Mouse (Mus musculus): ENCODE measurements around the gene Prdm10. TPM values are rescaled to one million over a fixed set of nuclear protein-coding genes. Genes with fewer than 3 reads are reported as not detected.

Gene Prdm10
- polyA plus RNA-seq (2016; fragmentation: Nextera tagmentation; extraction: Ambion mirVana) = 10.1 and 10.2 TPM in 2 replicates

DNA sequence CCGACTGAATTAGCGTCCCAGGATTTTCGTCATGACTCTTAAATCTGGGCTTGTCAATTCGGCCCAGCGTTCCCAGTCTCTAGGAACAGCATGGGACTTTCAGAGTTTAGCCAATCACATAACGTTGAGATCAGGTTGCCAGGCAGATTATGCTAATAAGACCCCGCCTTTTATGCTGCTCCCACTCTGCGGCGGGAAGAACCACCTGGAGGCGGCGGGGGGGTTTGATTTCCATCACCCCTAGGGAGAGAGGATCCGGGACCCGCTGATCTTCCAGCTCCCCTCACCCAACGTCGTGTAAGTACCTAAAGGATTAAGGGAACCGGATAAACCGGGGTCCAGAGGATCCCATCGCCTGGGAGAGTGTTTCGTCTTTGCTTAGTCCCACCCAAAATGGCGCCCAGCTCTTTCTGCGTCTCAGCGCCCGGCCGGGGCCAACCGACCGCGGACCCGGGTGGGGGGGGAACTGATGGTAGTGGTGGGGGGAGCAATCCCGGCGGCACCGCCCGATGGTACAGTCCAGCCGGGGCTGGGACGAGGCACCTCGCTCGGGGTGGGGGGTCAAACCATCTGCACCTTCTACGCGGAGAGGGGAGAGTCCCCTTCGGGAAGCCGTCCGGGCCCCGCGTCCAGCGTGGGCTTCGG lies at the start of gene Prdm10:
TSS of gene Prdm10 (plus strand) at position 173 of the 645 bp plus-strand sequence.
- Histone ChIP-seq H3K27ac (replicated peaks) (peak within 1 kb of the TSS; percentile 100), H3K4me1 (peaks cover 26% of the 10 kb centered on the region), H3K27me3 (no peaks in the 10 kb centered on the region), H3K9ac (replicated peaks) (peak within 1 kb of the TSS; percentile 100), H3K9me3 (no peaks in the 10 kb centered on the region), H3K4me3 (peak within 1 kb of the TSS; percentile 92), H3K36me3 (no peaks in the 10 kb centered on the region), H3K4me2 (replicated peaks) (peak within 1 kb of the TSS; percentile 71)
- peak; percentile 92 for ATAC-seq (ENCODE audit: low FRiP score, low read depth)
- WGBS = under 1% methylated on average over 34 of the region's 45 CpGs

DNA sequence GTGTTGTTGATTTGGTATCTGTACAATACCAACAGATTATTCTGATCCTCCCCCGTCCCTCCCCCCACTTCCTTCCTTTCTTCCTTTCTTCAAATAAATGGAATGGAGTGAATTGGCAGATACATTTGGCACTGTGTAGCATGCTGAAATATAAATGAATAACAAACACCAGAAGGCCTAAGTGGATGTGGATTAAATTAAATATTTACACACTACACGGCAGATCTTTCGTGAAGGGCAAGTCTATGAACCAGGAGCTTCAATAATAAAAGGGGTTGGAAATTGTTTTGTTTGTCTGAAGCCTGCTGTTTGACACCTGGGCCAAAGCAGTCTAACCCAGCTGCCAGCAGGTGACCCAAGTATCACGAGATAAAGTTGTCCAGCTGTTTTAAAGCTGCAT lies 45.3 kb upstream of the Prdm10 start:
- peaks cover 7% of the 10 kb centered on the region; the same call in 1 of the 2 replicates for H3K4me1 ChIP-seq
- H3K27ac ChIP-seq (replicated peaks) = no peak overlapping the region
- ATAC-seq (ENCODE audit: low FRiP score, low read depth) = no peak
- no peak overlapping the region for H3K4me2 ChIP-seq (replicated peaks)
- H3K4me3 ChIP-seq = no peak overlapping the region
- no peak overlapping the region for H3K9ac ChIP-seq (replicated peaks)
- H3K9me3 ChIP-seq = no peaks in the 10 kb centered on the region
- 75% methylated on average over 4 of the region's 4 CpGs for WGBS
- H3K36me3 ChIP-seq = no peaks in the 10 kb centered on the region
- no peaks in the 10 kb centered on the region for H3K27me3 ChIP-seq

DNA sequence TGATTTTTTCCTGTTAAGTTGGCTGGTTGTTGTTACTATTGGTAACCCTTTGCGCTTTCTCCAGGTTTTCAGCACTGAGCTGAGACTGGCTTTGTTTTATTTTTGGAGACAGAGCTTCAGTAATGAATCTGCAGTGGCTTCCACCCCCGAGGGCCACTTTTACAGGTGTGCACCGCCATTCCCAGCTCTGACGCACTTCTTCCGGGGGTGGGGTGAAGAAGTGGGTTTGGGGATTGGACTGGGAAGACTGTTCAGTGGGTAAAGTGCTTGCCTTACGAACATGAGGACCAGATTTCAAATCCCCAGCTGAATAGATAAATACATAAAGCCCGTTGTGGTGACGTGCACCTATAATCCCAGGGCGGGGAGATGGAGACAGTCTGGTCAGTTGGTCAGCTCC lies 44.8 kb upstream of the Prdm10 start:
- Histone ChIP-seq H3K9me3 (no peaks in the 10 kb centered on the region), H3K9ac (replicated peaks) (no peak overlapping the region), H3K4me2 (replicated peaks) (no peak overlapping the region), H3K4me3 (no peak overlapping the region), H3K4me1 (peaks cover 7% of the 10 kb centered on the region; the same call in 1 of the 2 replicates), H3K27ac (replicated peaks) (no peak overlapping the region), H3K36me3 (no peaks in the 10 kb centered on the region), H3K27me3 (no peaks in the 10 kb centered on the region)
- no peak for ATAC-seq (ENCODE audit: low FRiP score, low read depth)
- 84% methylated on average over 9 of the region's 9 CpGs for WGBS

DNA sequence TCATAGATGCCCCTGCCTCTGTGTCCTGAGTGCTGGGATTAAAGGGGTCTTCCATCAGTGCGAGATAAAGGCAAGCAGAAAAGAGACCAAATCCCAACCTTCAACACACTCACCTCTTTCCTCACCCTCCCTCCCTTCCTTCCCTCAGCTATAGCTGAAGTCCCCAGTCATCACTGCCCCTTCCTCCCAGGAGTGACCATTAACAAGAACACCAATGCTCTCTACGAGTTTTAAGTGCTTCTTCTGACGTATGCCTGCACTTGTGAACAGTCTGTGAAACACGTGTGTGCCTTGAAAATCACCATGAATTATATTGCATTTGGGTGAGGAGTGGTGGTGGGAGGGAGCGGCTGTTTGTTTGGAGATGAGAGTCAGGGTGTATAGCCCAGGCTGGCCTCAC lies 44.3 kb upstream of the Prdm10 start:
- WGBS = 78% methylated on average over 5 of the region's 5 CpGs
- Histone ChIP-seq H3K27me3 (no peaks in the 10 kb centered on the region), H3K4me3 (no peak overlapping the region), H3K9me3 (no peaks in the 10 kb centered on the region), H3K4me2 (replicated peaks) (no peak overlapping the region), H3K27ac (replicated peaks) (no peak overlapping the region), H3K36me3 (no peaks in the 10 kb centered on the region), H3K4me1 (peaks cover 7% of the 10 kb centered on the region; the same call in 1 of the 2 replicates), H3K9ac (replicated peaks) (no peak overlapping the region)
- ATAC-seq (ENCODE audit: low FRiP score, low read depth) = no peak

DNA sequence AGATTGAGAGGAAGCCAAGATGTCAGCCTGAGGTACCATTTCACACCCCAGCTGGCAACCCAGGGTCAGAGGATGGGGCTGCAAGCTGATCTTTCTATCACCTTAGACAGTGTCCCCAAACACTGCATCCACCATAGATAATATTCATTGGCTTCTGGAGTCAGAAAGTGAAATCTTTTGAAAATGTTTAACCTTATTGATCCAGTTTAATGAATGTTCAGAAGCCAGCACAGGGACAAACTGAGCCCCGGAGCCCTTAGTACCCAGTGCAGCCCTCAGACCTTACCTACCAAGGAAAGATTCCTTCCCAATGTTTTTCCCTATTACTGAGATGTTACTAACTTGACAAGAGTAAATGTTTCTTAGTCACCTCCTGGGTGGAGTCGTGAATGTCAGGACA lies 41.8 kb upstream of the Prdm10 start:
- no peak for ATAC-seq (ENCODE audit: low FRiP score, low read depth)

DNA sequence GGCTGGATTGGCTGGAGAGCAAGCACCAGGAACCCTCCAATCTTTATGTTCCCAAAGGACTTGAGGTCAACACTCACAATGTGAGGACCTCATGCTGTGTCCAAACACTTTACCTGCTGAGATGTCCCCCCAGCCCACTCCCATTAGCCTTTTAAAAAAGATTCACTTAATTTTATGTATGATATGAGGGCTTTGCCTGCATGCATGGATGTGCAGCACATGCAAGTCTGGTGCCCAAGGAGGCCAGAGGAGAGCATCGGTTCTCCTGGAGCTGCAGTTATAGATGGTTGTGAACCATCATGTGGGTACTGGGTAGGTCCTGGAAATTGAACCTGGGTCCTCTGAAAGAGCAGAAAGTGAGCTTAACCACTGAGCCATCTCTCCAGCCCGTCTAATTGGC lies 40.8 kb upstream of the Prdm10 start:
- no peak overlapping the region for H3K4me3 ChIP-seq
- no peaks in the 10 kb centered on the region for H3K4me1 ChIP-seq
- H3K36me3 ChIP-seq = no peaks in the 10 kb centered on the region
- no peak for ATAC-seq (ENCODE audit: low FRiP score, low read depth)
- no peak overlapping the region for H3K4me2 ChIP-seq (replicated peaks)
- H3K27ac ChIP-seq (replicated peaks) = no peak overlapping the region
- H3K27me3 ChIP-seq = no peaks in the 10 kb centered on the region
- H3K9me3 ChIP-seq = no peaks in the 10 kb centered on the region
- WGBS = 83% methylated on average over 2 of the region's 2 CpGs
- H3K9ac ChIP-seq (replicated peaks) = no peak overlapping the region

More for the DNA sequence above, 41.8 kb upstream of the Prdm10 start:
- Histone ChIP-seq H3K27me3 (no peaks in the 10 kb centered on the region), H3K36me3 (no peaks in the 10 kb centered on the region), H3K9ac (replicated peaks) (no peak overlapping the region), H3K27ac (replicated peaks) (no peak overlapping the region), H3K4me2 (replicated peaks) (no peak overlapping the region), H3K4me3 (no peak overlapping the region), H3K4me1 (no peaks in the 10 kb centered on the region), H3K9me3 (no peaks in the 10 kb centered on the region)
- WGBS = 90% methylated on average over 2 of the region's 2 CpGs

DNA sequence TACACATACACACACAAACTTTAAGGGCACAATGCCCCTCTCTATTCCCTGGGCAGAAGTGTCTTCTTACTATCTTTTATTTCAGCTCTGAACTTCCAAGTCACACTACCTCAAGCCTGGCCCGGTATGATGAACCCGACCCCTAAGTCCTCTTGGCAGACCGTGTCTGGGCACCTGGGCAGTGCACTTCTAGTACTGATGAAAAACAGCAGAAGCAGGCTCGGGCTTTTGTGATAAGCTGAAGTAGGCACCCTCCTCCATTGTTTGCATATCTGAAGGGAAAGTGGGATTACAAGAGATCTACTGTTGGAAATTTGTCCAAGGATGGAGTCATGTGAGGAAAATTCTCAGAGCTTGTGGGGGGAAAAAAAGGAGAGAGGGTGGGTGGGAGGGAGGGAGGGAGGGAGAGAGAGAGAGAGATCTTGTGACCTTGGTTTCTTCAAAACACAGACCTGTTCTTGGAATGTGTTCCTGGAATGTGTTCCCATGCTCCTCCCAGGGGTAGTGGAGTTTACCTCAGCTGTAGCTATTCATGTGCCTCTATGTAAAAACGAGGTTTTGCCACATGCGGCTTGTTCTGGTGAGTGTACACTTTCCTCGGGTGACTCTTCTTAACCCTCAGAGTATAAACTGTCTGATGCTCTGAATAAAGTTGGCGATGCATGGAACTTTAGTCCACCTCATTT lies 39.7 kb upstream of the Prdm10 start:
- WGBS = 83% methylated on average over 8 of the region's 8 CpGs
- Histone ChIP-seq H3K4me1 (no peaks in the 10 kb centered on the region), H3K4me3 (no peak overlapping the region), H3K9me3 (no peaks in the 10 kb centered on the region), H3K4me2 (replicated peaks) (no peak overlapping the region), H3K27ac (replicated peaks) (no peak overlapping the region), H3K9ac (replicated peaks) (no peak overlapping the region), H3K36me3 (no peaks in the 10 kb centered on the region), H3K27me3 (no peaks in the 10 kb centered on the region)
- no peak for ATAC-seq (ENCODE audit: low FRiP score, low read depth)

DNA sequence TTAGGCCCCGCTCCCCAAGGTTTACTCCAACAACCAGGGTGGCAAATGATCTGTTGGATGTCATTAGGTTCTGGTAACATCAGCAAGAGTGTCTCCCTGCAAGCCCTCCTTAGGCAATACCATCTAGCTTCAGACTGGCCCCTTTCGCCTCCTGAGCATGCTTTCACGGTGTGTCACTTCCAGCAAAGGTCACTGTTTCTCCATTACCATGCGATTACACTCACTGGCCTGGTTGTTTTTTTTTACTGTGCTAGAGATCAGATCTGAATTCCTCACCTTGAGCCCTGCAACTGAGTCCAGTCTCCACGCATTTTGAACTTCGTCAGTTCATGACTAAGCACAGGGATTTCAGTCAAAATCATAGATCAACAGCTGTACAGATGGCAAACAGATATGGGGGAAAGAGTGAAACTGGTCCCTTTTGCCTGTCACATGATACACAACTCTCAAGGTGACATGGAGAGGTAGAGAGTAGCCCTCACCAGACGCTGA lies 39.1 kb upstream of the Prdm10 start:
- H3K36me3 ChIP-seq = no peaks in the 10 kb centered on the region
- H3K9me3 ChIP-seq = no peaks in the 10 kb centered on the region
- no peak overlapping the region for H3K4me2 ChIP-seq (replicated peaks)
- ATAC-seq (ENCODE audit: low FRiP score, low read depth) = no peak
- 87% methylated on average over 7 of the region's 7 CpGs for WGBS
- no peaks in the 10 kb centered on the region for H3K4me1 ChIP-seq
- H3K27me3 ChIP-seq = no peaks in the 10 kb centered on the region
- no peak overlapping the region for H3K9ac ChIP-seq (replicated peaks)
- no peak overlapping the region for H3K27ac ChIP-seq (replicated peaks)
- H3K4me3 ChIP-seq = no peak overlapping the region

DNA sequence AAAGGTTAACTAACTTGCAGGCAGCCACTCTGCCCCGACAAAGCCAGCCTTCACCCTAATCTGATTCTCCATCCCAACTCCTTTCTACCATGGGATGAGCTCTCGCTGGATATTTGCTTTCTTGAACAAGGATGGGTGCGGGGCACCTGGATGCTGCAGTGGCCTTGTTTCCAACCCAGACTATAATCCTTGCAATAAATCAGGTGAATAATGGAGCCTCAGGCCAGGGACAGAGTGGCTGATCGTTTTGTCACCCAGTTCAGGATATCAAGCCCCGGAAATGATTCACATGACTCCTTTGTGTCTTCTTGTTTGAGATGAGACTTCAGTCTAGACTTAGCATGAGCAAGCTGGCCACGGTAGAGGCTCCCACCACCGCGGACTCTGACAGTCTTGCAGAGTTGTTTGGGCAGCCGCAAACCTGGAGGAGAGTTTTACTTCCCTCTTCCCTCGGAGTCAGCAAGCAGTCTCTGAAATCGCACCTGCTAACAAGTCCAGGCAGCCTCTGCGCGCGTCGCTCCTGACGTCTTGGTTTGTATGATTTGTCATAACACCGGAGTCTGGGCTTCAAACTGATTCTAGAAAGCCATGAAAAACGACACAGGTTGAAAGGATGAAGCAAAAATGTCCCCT lies 36.9 kb upstream of the Prdm10 start:
- H3K4me3 ChIP-seq = no peak overlapping the region
- H3K27ac ChIP-seq (replicated peaks) = no peak overlapping the region
- no peaks in the 10 kb centered on the region for H3K36me3 ChIP-seq
- H3K4me1 ChIP-seq = no peaks in the 10 kb centered on the region
- H3K9ac ChIP-seq (replicated peaks) = no peak overlapping the region
- 82% methylated on average over 18 of the region's 18 CpGs for WGBS
- H3K4me2 ChIP-seq (replicated peaks) = no peak overlapping the region
- H3K9me3 ChIP-seq = no peaks in the 10 kb centered on the region
- ATAC-seq (ENCODE audit: low FRiP score, low read depth) = no peak
- H3K27me3 ChIP-seq = no peaks in the 10 kb centered on the region

DNA sequence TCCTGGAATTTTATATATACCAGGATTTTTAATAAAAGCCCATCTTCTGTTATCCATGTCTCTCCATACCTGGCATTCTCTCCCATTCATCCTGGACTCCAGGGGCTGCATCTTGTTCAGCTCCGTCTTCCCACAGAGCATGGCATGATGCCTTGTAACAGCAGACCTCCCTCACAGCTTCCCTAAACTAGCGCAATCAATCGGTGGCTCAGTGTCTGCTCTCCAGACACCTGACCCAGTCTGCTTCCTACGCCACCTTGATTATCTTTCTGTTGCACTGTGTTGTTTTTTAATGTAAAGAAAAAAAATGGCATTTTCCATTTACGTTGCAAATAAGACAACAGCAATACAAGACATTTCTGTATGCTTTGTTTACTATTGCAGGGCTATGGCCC lies 36.4 kb upstream of the Prdm10 start:
- WGBS = 86% methylated on average over 5 of the region's 5 CpGs
- no peaks in the 10 kb centered on the region for H3K9me3 ChIP-seq
- no peaks in the 10 kb centered on the region for H3K4me1 ChIP-seq
- no peaks in the 10 kb centered on the region for H3K27me3 ChIP-seq
- no peak overlapping the region for H3K4me3 ChIP-seq
- H3K27ac ChIP-seq (replicated peaks) = no peak overlapping the region
- ATAC-seq (ENCODE audit: low FRiP score, low read depth) = no peak
- no peak overlapping the region for H3K4me2 ChIP-seq (replicated peaks)
- H3K36me3 ChIP-seq = no peaks in the 10 kb centered on the region
- no peak overlapping the region for H3K9ac ChIP-seq (replicated peaks)

DNA sequence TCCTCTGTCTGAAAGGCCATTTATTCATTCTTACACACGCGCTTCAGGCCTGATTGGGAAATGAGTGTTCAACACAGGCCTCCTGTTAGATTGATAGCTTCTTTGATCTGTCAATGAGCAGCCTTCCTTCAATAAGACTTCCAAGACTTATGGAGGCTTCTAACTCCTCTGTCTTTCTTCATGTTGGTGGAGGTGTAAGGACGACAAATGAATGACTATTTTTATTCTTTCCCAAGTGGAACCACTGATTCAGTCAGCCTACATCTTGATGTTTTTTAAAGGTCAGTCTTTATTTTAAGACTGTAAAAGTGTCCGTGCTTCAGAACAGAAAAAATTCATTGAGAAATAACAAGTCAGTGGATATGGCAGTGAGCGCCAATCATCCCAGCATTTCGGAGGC lies 35.3 kb upstream of the Prdm10 start:
- Histone ChIP-seq H3K4me1 (no peaks in the 10 kb centered on the region), H3K4me2 (replicated peaks) (no peak overlapping the region), H3K9ac (replicated peaks) (no peak overlapping the region), H3K27me3 (no peaks in the 10 kb centered on the region), H3K4me3 (no peak overlapping the region), H3K9me3 (no peaks in the 10 kb centered on the region), H3K27ac (replicated peaks) (no peak overlapping the region), H3K36me3 (no peaks in the 10 kb centered on the region)
- WGBS = 94% methylated on average over 6 of the region's 6 CpGs
- ATAC-seq (ENCODE audit: low FRiP score, low read depth) = no peak

DNA sequence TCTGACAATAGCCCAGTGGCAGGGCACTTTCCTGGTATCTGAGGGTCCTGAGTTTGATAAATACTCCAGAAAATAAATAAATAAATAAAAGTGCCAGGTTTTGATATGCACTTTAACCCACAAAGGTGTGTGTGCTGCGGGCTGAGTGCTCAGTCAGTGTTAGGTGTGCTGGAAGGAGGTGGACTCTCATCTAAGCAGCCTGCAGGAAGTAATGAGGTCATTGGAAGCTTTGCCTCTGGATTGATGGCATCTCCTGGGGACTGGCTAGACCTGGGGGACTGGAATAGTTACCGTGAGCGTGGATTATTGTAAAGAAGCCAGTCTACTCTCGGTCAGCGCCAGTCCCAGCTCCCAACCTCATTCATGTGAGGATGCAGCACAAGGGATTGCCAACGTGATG lies 33.9 kb upstream of the Prdm10 start:
- 60% methylated on average over 6 of the region's 6 CpGs for WGBS
- Histone ChIP-seq H3K36me3 (no peaks in the 10 kb centered on the region), H3K27me3 (no peaks in the 10 kb centered on the region), H3K9me3 (no peaks in the 10 kb centered on the region), H3K4me2 (replicated peaks) (no peak overlapping the region), H3K4me3 (no peak overlapping the region), H3K27ac (replicated peaks) (no peak overlapping the region), H3K9ac (replicated peaks) (no peak overlapping the region; the same call in 1 of the 2 replicates), H3K4me1 (no peaks in the 10 kb centered on the region)
- no peak; the same call in 1 of the 2 replicates for ATAC-seq (ENCODE audit: low FRiP score, low read depth)

Data from midbrain, embryonic 12.5 days (tissue).